Mouse (Mus musculus) limb, embryonic 14.5 days (tissue): ENCODE results near the gene Cdc16. TPM values are rescaled to one million over a fixed set of nuclear protein-coding genes. Genes with fewer than 3 reads are reported as not detected.

Experiments
- ATAC-seq: fragments of 200-750 bp; cut with Nextera tagmentation; 2 replicates; pipeline ENCODE4 v1.8.0; 2017; ENCODE audit warnings: low read depth, moderate number of reproducible peaks, moderate TSS enrichment; ENCODE audit not compliant: low FRiP score
- DNase-seq: peaks from one replicate; pipeline ENCODE4 v3.0.0-alpha.2; 2015; ENCODE audit warnings: low spot score
- H3K27ac ChIP-seq: fragments of 300-500 bp; sonication (generic); replicated peaks from 2 replicates; pipeline ENCODE4 v1.5.1; 2014; ENCODE audit warnings: low read depth, mild to moderate bottlenecking, low read length, moderate library complexity, mixed read lengths
- H3K27me3 ChIP-seq: fragments of 300-500 bp; sonication (generic); 2 replicates; pipeline ENCODE4 v1.6.1; 2014; ENCODE audit warnings: low read length, mixed read lengths; ENCODE audit not compliant: control insufficient read depth, insufficient read depth
- H3K36me3 ChIP-seq: fragments of 300-500 bp; sonication (generic); 2 replicates; pipeline ENCODE4 v1.6.1; 2014; ENCODE audit warnings: mild to moderate bottlenecking, low read length, moderate library complexity, mixed read lengths; ENCODE audit not compliant: control insufficient read depth, insufficient read depth
- H3K4me1 ChIP-seq: fragments of 300-500 bp; sonication (generic); 2 replicates; pipeline ENCODE4 v1.6.1; 2014; ENCODE audit warnings: antibody characterized with exemption, low read length, mixed read lengths; ENCODE audit not compliant: control insufficient read depth, insufficient read depth
- H3K4me2 ChIP-seq: fragments of 300-500 bp; sonication (generic); replicated peaks from 2 replicates; pipeline ENCODE4 v1.6.1; 2014; ENCODE audit warnings: low read depth, mild to moderate bottlenecking, low read length, moderate library complexity; ENCODE audit not compliant: severe bottlenecking
- H3K4me3 ChIP-seq: fragments of 300-500 bp; sonication (generic); replicated peaks from 2 replicates; pipeline ENCODE4 v1.5.1; 2014; ENCODE audit warnings: low read length
- H3K9ac ChIP-seq: fragments of 300-500 bp; sonication (generic); 2 replicates; pipeline ENCODE4 v1.6.1; 2014; ENCODE audit warnings: mild to moderate bottlenecking, low read depth, low read length, moderate library complexity; ENCODE audit not compliant: severe bottlenecking
- H3K9me3 ChIP-seq: fragments of 300-500 bp; sonication (generic); 2 replicates; pipeline ENCODE4 v1.6.1; 2016; ENCODE audit warnings: low read length; ENCODE audit not compliant: control insufficient read depth
- POLR2A ChIP-seq: fragments of 200-500 bp; IDR thresholded peaks from 2 replicates; pipeline ENCODE4 v1.8.0; 2012; ENCODE audit warnings: inconsistent platforms, mild to moderate bottlenecking, moderate library complexity, borderline replicate concordance; ENCODE audit not compliant: insufficient read depth, insufficient read length; ENCODE audit errors: extremely low read depth
- WGBS: fragments of 180-500 bp; shearing (Covaris S2); extraction: QIAGEN DNeasy Blood & Tissue Kit; methylation state at CpG from one replicate; pipeline ENCODE4 v1.1.7; 2014; 5-methylcytosine and 5-hydroxymethylcytosine counted together
- polyA plus RNA-seq, 2 experiments: library from polyadenylated mRNA; depleted of rRNA in 1 of 2; stranded (reverse) in 1 of 2; unstranded in 1 of 2; fragments of >200 nt; fragmentation: Nextera tagmentation in 1 of 2; extraction: Ambion mirVana in 1 of 2; gene quantifications; 2 replicates each; pipeline versions ENCODE4 v1.2.1 to v1.2.3; 2012 to 2014

Gene Cdc16
- polyA plus RNA-seq, 2 experiments, result 178 to 252 TPM

GRCm38 (mm10) chr8:13799566-13799965 is 42.1 kb downstream of the Cdc16 start:
- ATAC-seq (no peak), DNase-seq (no peak)
- H3K4me1 ChIP-seq, result no peaks in the 10 kb centered on the region
- H3K4me3 ChIP-seq, result no peak overlapping the region
- no peak for TF ChIP-seq POLR2A
- no peak overlapping the region for H3K4me2 ChIP-seq
- H3K36me3 ChIP-seq, result peaks cover 47% of the 10 kb centered on the region
- no peaks in the 10 kb centered on the region for H3K27me3 ChIP-seq
- no peaks in the 10 kb centered on the region for H3K9me3 ChIP-seq
- 89% methylated on average over 5 of the region's 5 CpGs for WGBS
- no peak overlapping the region for H3K9ac ChIP-seq
- H3K27ac ChIP-seq, result no peak overlapping the region

GRCm38 (mm10) chr8:13828598-13829172 is 71.2 kb downstream of the Cdc16 start:
- no peak overlapping the region for H3K9ac ChIP-seq
- no peaks in the 10 kb centered on the region for H3K36me3 ChIP-seq
- H3K4me1 ChIP-seq, result no peaks in the 10 kb centered on the region
- H3K27ac ChIP-seq, result no peak overlapping the region
- H3K4me3 ChIP-seq, result no peak overlapping the region
- ATAC-seq (no peak), DNase-seq (no peak)
- no peaks in the 10 kb centered on the region for H3K27me3 ChIP-seq
- H3K4me2 ChIP-seq, result no peak overlapping the region
- TF ChIP-seq POLR2A, result no peak
- WGBS, result 70% methylated on average over 7 of the region's 7 CpGs
- no peaks in the 10 kb centered on the region for H3K9me3 ChIP-seq

Other genes with a start within 250 kb of the Cdc16 start
- gene 1700029H14Rik, start 195.2 kb upstream of the Cdc16 start, polyA plus RNA-seq (2012; rRNA removed), result not detected in 2 replicates
- gene 1700029H14Rik, start 195.2 kb upstream of the Cdc16 start, polyA plus RNA-seq (2014; fragmentation: Nextera tagmentation; extraction: Ambion mirVana), result not detected in 2 replicates
- 31.6 and 35.4 TPM in 2 replicates for gene Rasa3, start 80.1 kb upstream of the Cdc16 start, polyA plus RNA-seq (2012; rRNA removed)
- gene Rasa3, start 80.1 kb upstream of the Cdc16 start, polyA plus RNA-seq (2014; fragmentation: Nextera tagmentation; extraction: Ambion mirVana), result 29.2 and 30.8 TPM in 2 replicates
- gene Cfap97d2, start 51.8 kb upstream of the Cdc16 start, polyA plus RNA-seq (2012; rRNA removed), result 0.10 and 0.18 TPM in 2 replicates
- not detected in 2 replicates for gene Cfap97d2, start 51.8 kb upstream of the Cdc16 start, polyA plus RNA-seq (2014; fragmentation: Nextera tagmentation; extraction: Ambion mirVana)
- gene Upf3a, start 27.9 kb downstream of the Cdc16 start, polyA plus RNA-seq (2012; rRNA removed), result 19.3 and 25.6 TPM in 2 replicates
- 39.2 and 42.6 TPM in 2 replicates for gene Upf3a, start 27.9 kb downstream of the Cdc16 start, polyA plus RNA-seq (2014; fragmentation: Nextera tagmentation; extraction: Ambion mirVana)
- not detected in 2 replicates for gene AF366264, start 80.7 kb downstream of the Cdc16 start, polyA plus RNA-seq (2012; rRNA removed)
- not detected in 2 replicates for gene AF366264, start 80.7 kb downstream of the Cdc16 start, polyA plus RNA-seq (2014; fragmentation: Nextera tagmentation; extraction: Ambion mirVana)
- 25.9 and 28.8 TPM in 2 replicates for gene Champ1, start 112.0 kb downstream of the Cdc16 start, polyA plus RNA-seq (2012; rRNA removed)
- 38.2 and 39.6 TPM in 2 replicates for gene Champ1, start 112.0 kb downstream of the Cdc16 start, polyA plus RNA-seq (2014; fragmentation: Nextera tagmentation; extraction: Ambion mirVana)
- gene Coprs, start 132.6 kb downstream of the Cdc16 start, polyA plus RNA-seq (2012; rRNA removed), result 28.5 and 30.2 TPM in 2 replicates
- gene Coprs, start 132.6 kb downstream of the Cdc16 start, polyA plus RNA-seq (2014; fragmentation: Nextera tagmentation; extraction: Ambion mirVana), result 40.4 and 45.9 TPM in 2 replicates